Mouse (Mus musculus): Measurements from ENCODE around the gene Cd209b.

Cd209b gene

GRCm38 (mm10) chr8:3926744-3927143, at the start of gene Cd209b:
Gene Cd209b, minus strand, starts transcription at chr8:3926844.
- no peak for DNase-seq (ENCODE audit: extremely low read depth, low read depth, low spot score)

GRCm38 (mm10) chr8:3956037-3956436, 29.4 kb upstream of the Cd209b start:
- no peak for DNase-seq (ENCODE audit: extremely low read depth, low read depth, low spot score)

- DNase-seq (ENCODE audit: extremely low read depth, low read depth, low spot score): no peak
Measured at GRCm38 (mm10) chr8:3954646-3955045, 28.0 kb upstream of the Cd209b start, which contains the start of gene Cd209c. Gene Cd209c, minus strand, starts transcription at chr8:3954746.

- DNase-seq (ENCODE audit: extremely low read depth, low read depth, low spot score): no peak
Measured at GRCm38 (mm10) chr8:3940023-3940422, 13.4 kb upstream of the Cd209b start.

GRCm38 (mm10) chr8:3878455-3878854, 48.2 kb downstream of the Cd209b start, which contains the start of gene Cd209d:
Gene Cd209d, minus strand, starts transcription at chr8:3878555.
- no peak for DNase-seq (ENCODE audit: extremely low read depth, low read depth, low spot score)

GRCm38 (mm10) chr8:3876121-3876520, 50.5 kb downstream of the Cd209b start:
- no peak for DNase-seq (ENCODE audit: extremely low read depth, low read depth, low spot score)
